Mouse (Mus musculus): ENCODE data around the gene Ap4b1. TPM values are rescaled to one million over a fixed set of nuclear protein-coding genes. Genes with fewer than 3 reads are reported as not detected.

Ap4b1 gene
- polyA plus RNA-seq, 1 experiment: 4.5 TPM

GRCm38 (mm10) chr3:103864200-103864599 lies 54.9 kb downstream of the Ap4b1 start:
- TF ChIP-seq GATA1 (IDR thresholded peaks at IDR 0.05; ENCODE audit: low read length): no peak

- TF ChIP-seq GATA1 (IDR thresholded peaks at IDR 0.05; ENCODE audit: low read length): no peak
Measured at GRCm38 (mm10) chr3:103867424-103867971, 58.2 kb downstream of the Ap4b1 start.

- no peak for TF ChIP-seq GATA1 (IDR thresholded peaks at IDR 0.05; ENCODE audit: low read length)
Measured at GRCm38 (mm10) chr3:103868008-103868407, 58.7 kb downstream of the Ap4b1 start.

Other genes with a start within 250 kb of the Ap4b1 start
- gene Syt6, start 234.3 kb upstream of the Ap4b1 start, polyA plus RNA-seq (2012): not detected in 2 replicates
- gene Atg4a-ps, start 163.5 kb upstream of the Ap4b1 start, polyA plus RNA-seq (2012): not detected in 2 replicates
- not detected in 2 replicates for gene Olfml3, start 71.5 kb upstream of the Ap4b1 start, polyA plus RNA-seq (2012)
- not detected in 2 replicates for gene Gm10964, start 70.2 kb upstream of the Ap4b1 start, polyA plus RNA-seq (2012)
- gene Hipk1, start 18.0 kb upstream of the Ap4b1 start, polyA plus RNA-seq (2012): 40.3 and 42.2 TPM in 2 replicates
- gene Dclre1b, start 76 bp upstream of the Ap4b1 start, polyA plus RNA-seq (2012): 4.4 and 7.7 TPM in 2 replicates
- 0.12 TPM in 2 replicates for gene Gm43064, start 53 bp downstream of the Ap4b1 start, polyA plus RNA-seq (2012)
- not detected in 2 replicates for gene Bcl2l15, start 23.1 kb downstream of the Ap4b1 start, polyA plus RNA-seq (2012)
- gene Ptpn22, start 50.3 kb downstream of the Ap4b1 start, polyA plus RNA-seq (2012): not detected in 2 replicates
- 14.0 and 18.6 TPM in 2 replicates for gene Rsbn1, start 104.6 kb downstream of the Ap4b1 start, polyA plus RNA-seq (2012)
- gene Phtf1, start 158.6 kb downstream of the Ap4b1 start, polyA plus RNA-seq (2012): 15.1 and 20.0 TPM in 2 replicates